Mouse (Mus musculus) liver, embryonic 14.5 days (tissue): ENCODE data around the gene AW822073. TPM values are rescaled to one million over a fixed set of nuclear protein-coding genes. Genes with fewer than 3 reads are reported as not detected.
"Not testable (repeated sequence)": the region's sequence is repeated elsewhere in the genome, so short reads cannot be mapped to it uniquely, and the experiment has no call there.

ENCODE experiments used
- ATAC-seq: fragments of 200-750 bp; cut with Nextera tagmentation; 2 replicates; pipeline ENCODE4 v1.8.0; 2017; ENCODE audit warnings: moderate number of reproducible peaks, mild to moderate bottlenecking, moderate library complexity; ENCODE audit not compliant: insufficient read depth
- DNase-seq, 3 experiments: peaks; one replicate each; pipeline ENCODE4 v3.0.0-alpha.2; 2012 to 2013; ENCODE audit warnings: low read depth in 3 of 3, low spot score in 3 of 3
- H3K27ac ChIP-seq: fragments of 300-500 bp; sonication (generic); 2 replicates; pipeline ENCODE4 v1.5.1; 2014; ENCODE audit warnings: moderate library complexity, mild to moderate bottlenecking, control low read depth, inconsistent platforms
- H3K27me3 ChIP-seq: fragments of 300-500 bp; sonication (generic); 2 replicates; pipeline ENCODE4 v1.6.1; 2014; ENCODE audit warnings: mild to moderate bottlenecking, low read length, moderate library complexity; ENCODE audit not compliant: control insufficient read depth, insufficient read depth
- H3K36me3 ChIP-seq: fragments of 300-500 bp; sonication (generic); replicated peaks from 2 replicates; pipeline ENCODE4 v1.6.1; 2014; ENCODE audit warnings: low read depth; ENCODE audit not compliant: control insufficient read depth, insufficient read depth
- H3K4me1 ChIP-seq, 2 experiments: fragments of 200-500 bp in 1 of 2; fragments of 300-500 bp in 1 of 2; sonication (generic) in 1 of 2; replicated peaks; 2 replicates each; pipeline ENCODE4 v1.6.1; 2012 to 2014; ENCODE audit warnings: antibody characterized with exemption in 1 of 2, inconsistent platforms in 1 of 2, low read length in 1 of 2; ENCODE audit not compliant: control insufficient read depth in 2 of 2, insufficient read depth in 2 of 2
- H3K4me2 ChIP-seq: fragments of 300-500 bp; sonication (generic); 2 replicates; pipeline ENCODE4 v1.6.1; 2014; ENCODE audit warnings: low read depth, mild to moderate bottlenecking, control low read depth, moderate library complexity
- H3K4me3 ChIP-seq, 2 experiments: fragments of 200-500 bp in 1 of 2; fragments of 300-500 bp in 1 of 2; sonication (generic) in 1 of 2; 2 replicates each; pipeline ENCODE4 v1.5.1; 2012 to 2014; ENCODE audit warnings: low read depth in 2 of 2, low read length in 2 of 2, mild to moderate bottlenecking in 2 of 2, control low read depth in 1 of 2, inconsistent platforms in 1 of 2, moderate library complexity in 1 of 2; ENCODE audit not compliant: insufficient read depth in 1 of 2
- H3K9ac ChIP-seq: fragments of 300-500 bp; sonication (generic); replicated peaks from 2 replicates; pipeline ENCODE4 v1.6.1; 2014; ENCODE audit warnings: mild to moderate bottlenecking, control low read depth, moderate library complexity
- H3K9me3 ChIP-seq: fragments of 300-500 bp; sonication (generic); 2 replicates; pipeline ENCODE4 v1.6.1; 2016; ENCODE audit warnings: low read length, mixed read lengths; ENCODE audit not compliant: control insufficient read depth
- CTCF ChIP-seq: IDR thresholded peaks from 2 replicates; pipeline ENCODE4 v1.5.1; 2016; ENCODE audit warnings: antibody characterized with exemption, low read depth, control low read depth
- EP300 ChIP-seq: IDR thresholded peaks from 2 replicates; pipeline ENCODE4 v1.6.1; 2016; ENCODE audit warnings: antibody characterized with exemption, low read depth
- WGBS: fragments of 180-500 bp; shearing (Covaris S2); extraction: QIAGEN DNeasy Blood & Tissue Kit; methylation state at CpG from one replicate; pipeline ENCODE4 v1.1.7; 2014; ENCODE audit not compliant: insufficient replicate concordance; 5-methylcytosine and 5-hydroxymethylcytosine counted together
- polyA plus RNA-seq, 2 experiments: library from polyadenylated mRNA; depleted of rRNA in 1 of 2; stranded (reverse) in 1 of 2; unstranded in 1 of 2; fragments of >200 nt; fragmentation: Nextera tagmentation in 1 of 2; extraction: Ambion mirVana in 1 of 2; gene quantifications; 2 replicates each; pipeline versions ENCODE4 v1.2.1 to v1.2.3; 2012 to 2014

The AW822073 gene
- polyA plus RNA-seq, 2 experiments: not detected

GRCm38 (mm10) chr10:58221571-58221970 lies 3.2 kb downstream of the AW822073 start:
- not testable (repeated sequence) for H3K36me3 ChIP-seq, H3K9me3 ChIP-seq, DNase-seq, H3K4me1 ChIP-seq, H3K9ac ChIP-seq, ATAC-seq, H3K4me2 ChIP-seq, H3K27ac ChIP-seq, H3K4me3 ChIP-seq, H3K27me3 ChIP-seq
- 65% methylated on average over 2 of the region's 2 CpGs for WGBS

- no peaks in the 10 kb centered on the region for H3K36me3 ChIP-seq
- H3K9me3 ChIP-seq: peaks cover 2% of the 10 kb centered on the region; the same call in 1 of the 2 replicates
- H3K4me2 ChIP-seq: no peak overlapping the region
- ATAC-seq (no peak), DNase-seq (no peak)
- no peaks in the 10 kb centered on the region for H3K4me1 ChIP-seq
- TF ChIP-seq EP300 (no peak), CTCF (no peak)
- no peaks in the 10 kb centered on the region for H3K27me3 ChIP-seq
- H3K27ac ChIP-seq: no peak overlapping the region
- 62% methylated on average over 6 of the region's 6 CpGs for WGBS
- no peak overlapping the region for H3K9ac ChIP-seq
- H3K4me3 ChIP-seq: no peak overlapping the region
Observed at GRCm38 (mm10) chr10:58220726-58221125, 4.0 kb downstream of the AW822073 start.

- H3K9me3 ChIP-seq: peaks cover 2% of the 10 kb centered on the region; the same call in 1 of the 2 replicates
- TF ChIP-seq EP300: no peak
- TF ChIP-seq CTCF: no peak
- no peaks in the 10 kb centered on the region for H3K27me3 ChIP-seq
- no peaks in the 10 kb centered on the region for H3K4me1 ChIP-seq
- no peak overlapping the region for H3K4me2 ChIP-seq
- DNase-seq: no peak
- WGBS: 58% methylated on average over 3 of the region's 3 CpGs
- no peak overlapping the region for H3K27ac ChIP-seq
- no peaks in the 10 kb centered on the region for H3K36me3 ChIP-seq
- no peak overlapping the region for H3K4me3 ChIP-seq
- no peak for ATAC-seq
- no peak overlapping the region for H3K9ac ChIP-seq
Observed at GRCm38 (mm10) chr10:58217366-58217765, 7.4 kb downstream of the AW822073 start.

- H3K9me3 ChIP-seq: no peaks in the 10 kb centered on the region
- H3K27ac ChIP-seq: no peak overlapping the region
- H3K9ac ChIP-seq: no peak overlapping the region
- ATAC-seq: no peak
- no peak overlapping the region for H3K4me3 ChIP-seq
- no peaks in the 10 kb centered on the region for H3K27me3 ChIP-seq
- H3K36me3 ChIP-seq: no peaks in the 10 kb centered on the region
- no peak for TF ChIP-seq CTCF
- WGBS: 62% methylated on average over 1 of the region's 1 CpGs
- no peaks in the 10 kb centered on the region for H3K4me1 ChIP-seq
- DNase-seq: no peak
- no peak overlapping the region for H3K4me2 ChIP-seq
Observed at GRCm38 (mm10) chr10:58215353-58215752, 9.4 kb downstream of the AW822073 start.

- no peak overlapping the region for H3K4me2 ChIP-seq
- no peaks in the 10 kb centered on the region for H3K36me3 ChIP-seq
Observed at GRCm38 (mm10) chr10:58214934-58215333, 9.8 kb downstream of the AW822073 start.

GRCm38 (mm10) chr10:58214497-58214896 lies 10.2 kb downstream of the AW822073 start:
- H3K9ac ChIP-seq: no peak overlapping the region
- H3K9me3 ChIP-seq: no peaks in the 10 kb centered on the region
- no peaks in the 10 kb centered on the region for H3K36me3 ChIP-seq
- H3K4me3 ChIP-seq: no peak overlapping the region
- no peak overlapping the region for H3K27ac ChIP-seq
- H3K27me3 ChIP-seq: no peaks in the 10 kb centered on the region
- TF ChIP-seq EP300 (no peak), CTCF (no peak)
- no peak for DNase-seq
- H3K4me1 ChIP-seq: no peaks in the 10 kb centered on the region
- no peak overlapping the region for H3K4me2 ChIP-seq
- no peak for ATAC-seq

More at GRCm38 (mm10) chr10:58214934-58215333, 9.8 kb downstream of the AW822073 start:
- no peak overlapping the region for H3K4me3 ChIP-seq
- H3K4me1 ChIP-seq: no peaks in the 10 kb centered on the region
- H3K9ac ChIP-seq: no peak overlapping the region
- H3K9me3 ChIP-seq: no peaks in the 10 kb centered on the region
- DNase-seq: no peak
- H3K27me3 ChIP-seq: no peaks in the 10 kb centered on the region
- WGBS: 50% methylated on average over 5 of the region's 5 CpGs
- no peak overlapping the region for H3K27ac ChIP-seq
- TF ChIP-seq CTCF: no peak
- no peak for TF ChIP-seq EP300
- ATAC-seq: no peak
